Mouse (Mus musculus): ENCODE data around the gene Olfr906. TPM values are rescaled to one million over a fixed set of nuclear protein-coding genes. Genes with fewer than 3 reads are reported as not detected.

Gene Olfr906
- not detected in 2 replicates for polyA plus RNA-seq (2015; fragmentation: Nextera tagmentation; extraction: Ambion mirVana)

GRCm38 (mm10) chr9:38486785-38487184, at the start of gene Olfr906:
TSS of gene Olfr906 (plus strand) at chr9:38487085.

GRCm38 (mm10) chr9:38447352-38447751, 39.5 kb upstream of the Olfr906 start, which contains the start of gene Olfr902:
TSS of gene Olfr902 (plus strand) at chr9:38447652.

GRCm38 (mm10) chr9:38462844-38463243, 24.0 kb upstream of the Olfr906 start, which contains the start of gene Olfr904:
TSS of gene Olfr904 (plus strand) at chr9:38463144.

GRCm38 (mm10) chr9:38470807-38471206, 16.1 kb upstream of the Olfr906 start, which contains the start of gene Olfr905:
TSS of gene Olfr905 (plus strand) at chr9:38471107.

GRCm38 (mm10) chr9:38495501-38495900, 8.6 kb downstream of the Olfr906 start, which contains the start of gene Olfr907:
TSS of gene Olfr907 (plus strand) at chr9:38495801.

GRCm38 (mm10) chr9:38521280-38521679, 34.4 kb downstream of the Olfr906 start, which contains the start of gene Olfr911-ps1:
TSS of gene Olfr911-ps1 (plus strand) at chr9:38521580.

GRCm38 (mm10) chr9:38537549-38537948, 50.7 kb downstream of the Olfr906 start, which contains the start of gene Olfr910:
TSS of gene Olfr910 (plus strand) at chr9:38537849.

Other genes starting within 250 kb of the Olfr906 start
- gene Olfr143, start 234.3 kb upstream of the Olfr906 start, polyA plus RNA-seq (2015; fragmentation: Nextera tagmentation; extraction: Ambion mirVana), result not detected in 2 replicates
- gene Olfr895, start 219.2 kb upstream of the Olfr906 start, polyA plus RNA-seq (2015; fragmentation: Nextera tagmentation; extraction: Ambion mirVana), result not detected in 2 replicates
- not detected in 2 replicates for gene Olfr896-ps1, start 196.0 kb upstream of the Olfr906 start, polyA plus RNA-seq (2015; fragmentation: Nextera tagmentation; extraction: Ambion mirVana)
- gene Olfr25, start 158.0 kb upstream of the Olfr906 start, polyA plus RNA-seq (2015; fragmentation: Nextera tagmentation; extraction: Ambion mirVana), result not detected in 2 replicates
- gene Olfr898, start 138.7 kb upstream of the Olfr906 start, polyA plus RNA-seq (2015; fragmentation: Nextera tagmentation; extraction: Ambion mirVana), result not detected in 2 replicates
- not detected in 2 replicates for gene Olfr250, start 120.2 kb upstream of the Olfr906 start, polyA plus RNA-seq (2015; fragmentation: Nextera tagmentation; extraction: Ambion mirVana)
- not detected in 2 replicates for gene Olfr251, start 110.0 kb upstream of the Olfr906 start, polyA plus RNA-seq (2015; fragmentation: Nextera tagmentation; extraction: Ambion mirVana)
- gene Olfr147, start 85.4 kb upstream of the Olfr906 start, polyA plus RNA-seq (2015; fragmentation: Nextera tagmentation; extraction: Ambion mirVana), result not detected in 2 replicates
- not detected in 2 replicates for gene Olfr901, start 57.6 kb upstream of the Olfr906 start, polyA plus RNA-seq (2015; fragmentation: Nextera tagmentation; extraction: Ambion mirVana)
- not detected in 2 replicates for gene Olfr902, start 39.4 kb upstream of the Olfr906 start, polyA plus RNA-seq (2015; fragmentation: Nextera tagmentation; extraction: Ambion mirVana)
- not detected in 2 replicates for gene Olfr904, start 23.9 kb upstream of the Olfr906 start, polyA plus RNA-seq (2015; fragmentation: Nextera tagmentation; extraction: Ambion mirVana)
- not detected in 2 replicates for gene Olfr905, start 16.0 kb upstream of the Olfr906 start, polyA plus RNA-seq (2015; fragmentation: Nextera tagmentation; extraction: Ambion mirVana)
- not detected in 2 replicates for gene Olfr907, start 8.7 kb downstream of the Olfr906 start, polyA plus RNA-seq (2015; fragmentation: Nextera tagmentation; extraction: Ambion mirVana)
- gene Olfr911-ps1, start 34.5 kb downstream of the Olfr906 start, polyA plus RNA-seq (2015; fragmentation: Nextera tagmentation; extraction: Ambion mirVana), result not detected in 2 replicates
- gene Olfr910, start 50.8 kb downstream of the Olfr906 start, polyA plus RNA-seq (2015; fragmentation: Nextera tagmentation; extraction: Ambion mirVana), result not detected in 2 replicates
- not detected in 2 replicates for gene Olfr912, start 93.1 kb downstream of the Olfr906 start, polyA plus RNA-seq (2015; fragmentation: Nextera tagmentation; extraction: Ambion mirVana)
- gene Olfr913, start 105.7 kb downstream of the Olfr906 start, polyA plus RNA-seq (2015; fragmentation: Nextera tagmentation; extraction: Ambion mirVana), result not detected in 2 replicates
- gene Olfr914, start 118.0 kb downstream of the Olfr906 start, polyA plus RNA-seq (2015; fragmentation: Nextera tagmentation; extraction: Ambion mirVana), result not detected in 2 replicates
- gene Olfr916, start 172.8 kb downstream of the Olfr906 start, polyA plus RNA-seq (2015; fragmentation: Nextera tagmentation; extraction: Ambion mirVana), result not detected in 2 replicates
- not detected in 2 replicates for gene Olfr917, start 178.8 kb downstream of the Olfr906 start, polyA plus RNA-seq (2015; fragmentation: Nextera tagmentation; extraction: Ambion mirVana)
- not detected in 2 replicates for gene Olfr918, start 187.5 kb downstream of the Olfr906 start, polyA plus RNA-seq (2015; fragmentation: Nextera tagmentation; extraction: Ambion mirVana)
- not detected in 2 replicates for gene Olfr919, start 216.6 kb downstream of the Olfr906 start, polyA plus RNA-seq (2015; fragmentation: Nextera tagmentation; extraction: Ambion mirVana)
- 24.7 and 26.0 TPM in 2 replicates for gene Vwa5a, start 231.2 kb downstream of the Olfr906 start, polyA plus RNA-seq (2015; fragmentation: Nextera tagmentation; extraction: Ambion mirVana)

All from skeletal muscle tissue, postnatal 0 days (tissue).